Mouse (Mus musculus) heart, embryonic 12.5 days (tissue): ENCODE data around the gene Tcf7l1. TPM values are rescaled to one million over a fixed set of nuclear protein-coding genes. Genes with fewer than 3 reads are reported as not detected.
A peak's percentile ranks its signal among the peaks of the same experiment; 100 is the strongest.

Experiments used
- ATAC-seq: fragments of 200-750 bp; cut with Nextera tagmentation; 2 replicates; pipeline ENCODE4 v1.8.0; 2017; ENCODE audit warnings: moderate TSS enrichment, moderate library complexity; ENCODE audit not compliant: insufficient number of reproducible peaks, low FRiP score
- H3K27ac ChIP-seq: fragments of 300-500 bp; sonication (generic); 2 replicates; pipeline ENCODE4 v1.5.1; 2016; ENCODE audit warnings: mild to moderate bottlenecking, moderate library complexity; ENCODE audit not compliant: poor library complexity, severe bottlenecking
- H3K27me3 ChIP-seq: fragments of 300-500 bp; sonication (generic); replicated peaks from 2 replicates; pipeline ENCODE4 v1.6.1; 2016; ENCODE audit warnings: mild to moderate bottlenecking, moderate library complexity
- H3K36me3 ChIP-seq: fragments of 300-500 bp; sonication (generic); 2 replicates; pipeline ENCODE4 v1.6.1; 2016; ENCODE audit warnings: mild to moderate bottlenecking, moderate library complexity
- H3K4me1 ChIP-seq: fragments of 300-500 bp; sonication (generic); replicated peaks from 2 replicates; pipeline ENCODE4 v1.6.1; 2016; ENCODE audit warnings: mild to moderate bottlenecking
- H3K4me2 ChIP-seq: fragments of 300-500 bp; sonication (generic); 2 replicates; pipeline ENCODE4 v1.6.1; 2016; ENCODE audit warnings: mild to moderate bottlenecking, moderate library complexity
- H3K4me3 ChIP-seq: fragments of 300-500 bp; sonication (generic); 2 replicates; pipeline ENCODE4 v1.5.1; 2016; ENCODE audit warnings: mild to moderate bottlenecking
- H3K9ac ChIP-seq: fragments of 300-500 bp; sonication (generic); 2 replicates; pipeline ENCODE4 v1.6.1; 2016; ENCODE audit warnings: mild to moderate bottlenecking, moderate library complexity
- H3K9me3 ChIP-seq: fragments of 300-500 bp; sonication (generic); replicated peaks from 2 replicates; pipeline ENCODE4 v1.6.1; 2016; ENCODE audit warnings: mild to moderate bottlenecking, moderate library complexity
- WGBS: fragments of 180-500 bp; shearing (Covaris S2); methylation state at CpG from one replicate; pipeline ENCODE4 v1.1.7; 2016; 5-methylcytosine and 5-hydroxymethylcytosine counted together
- polyA plus RNA-seq: library from polyadenylated mRNA; unstranded; fragments of >200 nt; fragmentation: Nextera tagmentation; extraction: Ambion mirVana; gene quantifications from 2 replicates; pipeline ENCODE4 v1.2.1, GENCODE M21; 2016

Tcf7l1 gene
- polyA plus RNA-seq, 1 experiment from 2014 or later = 18.5 TPM

DNA sequence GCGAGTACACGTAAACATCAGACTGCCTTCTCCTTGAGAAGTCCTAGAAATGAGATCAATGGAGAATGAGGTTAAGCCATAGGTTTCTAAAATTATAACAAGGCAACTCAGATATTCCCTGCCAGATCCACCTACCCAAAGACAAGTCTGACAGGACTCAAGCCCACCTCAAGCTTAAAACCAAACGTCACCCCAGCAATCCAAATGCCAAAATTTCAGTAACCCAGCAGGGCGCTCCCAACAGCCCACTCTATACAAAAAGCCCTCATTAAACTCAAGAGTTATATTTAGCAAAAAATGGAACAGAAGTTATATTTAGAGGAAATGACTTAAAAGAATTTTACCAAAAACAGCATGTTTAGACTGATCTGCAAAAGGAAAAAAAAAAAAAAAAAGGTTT, 5.3 kb downstream of the Tcf7l1 start:
- Histone ChIP-seq H3K9ac (no peak overlapping the region), H3K4me3 (no peak overlapping the region), H3K4me2 (no peak overlapping the region), H3K27ac (no peak overlapping the region), H3K4me1 (peaks cover 12% of the 10 kb centered on the region), H3K36me3 (peaks cover 36% of the 10 kb centered on the region), H3K9me3 (no peaks in the 10 kb centered on the region; the same call in 1 of the 2 replicates), H3K27me3 (no peaks in the 10 kb centered on the region)
- 87% methylated on average over 4 of the region's 4 CpGs for WGBS
- ATAC-seq = no peak

DNA sequence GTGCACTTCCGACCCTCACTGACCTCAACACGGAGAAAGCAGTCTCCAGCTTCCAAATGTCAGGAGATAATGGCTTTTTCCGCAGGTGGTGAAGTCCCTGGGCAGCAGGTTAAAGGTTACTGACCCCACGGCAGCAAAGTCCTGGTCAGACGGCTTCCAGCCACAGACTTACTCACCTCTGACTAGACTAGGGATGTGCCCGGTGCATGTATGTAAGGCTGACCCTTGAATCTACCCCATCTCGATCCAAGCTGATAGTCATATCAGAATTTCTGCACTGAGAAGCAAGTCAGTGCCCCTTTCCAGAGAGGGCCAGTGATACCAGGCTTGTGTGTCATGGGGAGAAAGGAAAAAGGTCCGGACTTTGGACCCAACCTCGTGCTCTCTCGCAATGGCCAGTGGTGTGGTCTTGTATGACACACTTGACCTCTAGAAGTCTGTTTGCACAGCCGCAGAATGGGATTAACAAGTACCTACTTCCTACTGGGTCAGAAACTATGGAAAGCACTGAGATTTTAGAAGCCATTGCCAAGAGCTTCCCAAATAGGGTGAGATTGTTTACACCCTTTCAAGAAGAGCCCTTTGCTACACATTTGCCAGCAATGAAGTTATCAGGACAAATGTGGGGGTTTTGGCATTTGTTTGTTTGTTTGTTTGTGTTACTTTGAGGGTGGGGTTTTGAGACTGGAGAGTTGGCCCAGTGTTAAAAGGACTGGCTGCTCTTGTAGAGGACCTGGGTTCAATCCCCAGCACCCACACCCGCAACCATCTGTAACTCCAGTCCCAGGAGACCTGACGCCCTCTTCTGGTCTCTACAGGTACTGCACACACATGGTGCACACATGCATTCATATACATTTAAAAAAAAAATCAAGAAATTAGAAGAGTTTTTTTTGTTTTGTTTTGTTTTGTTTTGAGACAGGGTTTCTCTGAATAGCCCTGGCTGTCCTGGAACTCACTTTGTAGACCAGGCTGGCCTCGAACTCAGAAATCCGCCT, 10.0 kb downstream of the Tcf7l1 start:
- H3K9me3 ChIP-seq = no peaks in the 10 kb centered on the region; the same call in 1 of the 2 replicates
- H3K4me2 ChIP-seq = no peak overlapping the region
- WGBS = 85% methylated on average over 15 of the region's 15 CpGs
- H3K4me1 ChIP-seq = peaks cover 19% of the 10 kb centered on the region
- no peak for ATAC-seq
- peaks cover 35% of the 10 kb centered on the region for H3K36me3 ChIP-seq
- no peak overlapping the region for H3K9ac ChIP-seq
- H3K4me3 ChIP-seq = no peak overlapping the region
- no peak overlapping the region for H3K27ac ChIP-seq
- no peaks in the 10 kb centered on the region for H3K27me3 ChIP-seq

GRCm38 (mm10) chr6:72777212-72777611, 11.8 kb downstream of the Tcf7l1 start:
- no peak overlapping the region for H3K4me3 ChIP-seq
- H3K4me1 ChIP-seq = peaks cover 22% of the 10 kb centered on the region
- no peak for ATAC-seq
- no peaks in the 10 kb centered on the region; the same call in 1 of the 2 replicates for H3K9me3 ChIP-seq
- no peak overlapping the region for H3K9ac ChIP-seq
- no peaks in the 10 kb centered on the region for H3K27me3 ChIP-seq
- no peak overlapping the region for H3K4me2 ChIP-seq
- H3K36me3 ChIP-seq = peaks cover 36% of the 10 kb centered on the region
- WGBS = 88% methylated on average over 4 of the region's 4 CpGs
- H3K27ac ChIP-seq = no peak overlapping the region

DNA sequence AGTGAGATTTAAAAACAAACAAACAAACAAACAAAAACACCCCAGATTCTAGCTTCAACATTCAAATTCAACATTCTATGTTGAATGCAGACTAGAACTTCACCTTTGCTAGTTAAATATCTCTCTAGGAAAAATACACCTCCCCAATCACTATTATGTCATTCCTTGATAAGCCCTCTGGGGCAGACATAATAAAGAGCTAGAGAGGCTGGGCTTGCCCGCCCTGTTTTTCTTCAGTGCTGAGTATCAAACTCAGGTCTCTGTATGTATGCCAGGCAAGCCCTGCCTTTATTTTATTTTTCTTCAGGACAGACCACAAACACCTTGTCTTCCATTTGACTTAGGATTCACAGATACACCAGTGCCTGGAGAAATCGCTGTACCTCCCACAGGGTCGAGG, 14.8 kb downstream of the Tcf7l1 start:
- 39% methylated on average over 3 of the region's 3 CpGs for WGBS
- H3K4me2 ChIP-seq = no peak overlapping the region
- no peak overlapping the region for H3K9ac ChIP-seq
- no peak overlapping the region for H3K4me3 ChIP-seq
- H3K27me3 ChIP-seq = no peaks in the 10 kb centered on the region
- H3K9me3 ChIP-seq = no peaks in the 10 kb centered on the region; the same call in 1 of the 2 replicates
- ATAC-seq = no peak
- H3K27ac ChIP-seq = no peak overlapping the region
- peaks cover 29% of the 10 kb centered on the region for H3K36me3 ChIP-seq
- peaks cover 29% of the 10 kb centered on the region for H3K4me1 ChIP-seq

GRCm38 (mm10) chr6:72769915-72770776, 18.9 kb downstream of the Tcf7l1 start:
- Histone ChIP-seq H3K4me2 (no peak overlapping the region), H3K4me1 (peaks cover 54% of the 10 kb centered on the region), H3K9me3 (no peaks in the 10 kb centered on the region; the same call in 1 of the 2 replicates), H3K27me3 (no peaks in the 10 kb centered on the region), H3K27ac (no peak overlapping the region), H3K9ac (no peak overlapping the region), H3K36me3 (peaks cover 17% of the 10 kb centered on the region), H3K4me3 (no peak overlapping the region)
- no peak for ATAC-seq
- 80% methylated on average over 14 of the region's 14 CpGs for WGBS

DNA sequence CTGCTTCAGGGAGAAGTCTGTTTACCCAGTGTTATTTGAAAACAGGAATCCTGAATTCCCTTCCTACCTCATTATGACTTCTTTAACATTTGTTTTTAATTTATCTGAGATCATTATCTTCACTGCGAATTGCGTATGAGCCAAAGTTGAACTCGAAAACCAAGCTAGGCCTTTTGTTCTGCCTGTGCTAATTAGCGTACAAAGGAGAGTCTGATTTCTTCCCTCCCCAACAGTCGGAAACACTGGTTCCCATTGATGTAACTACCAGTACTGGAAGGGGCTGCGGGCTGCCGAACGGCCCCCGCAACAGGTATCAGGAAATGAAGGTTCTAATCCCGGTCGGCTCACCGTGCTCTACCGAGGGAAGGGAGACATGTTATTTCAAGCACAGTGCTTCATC, 19.7 kb downstream of the Tcf7l1 start:
- Histone ChIP-seq H3K4me3 (no peak overlapping the region), H3K4me1 (peaks cover 48% of the 10 kb centered on the region), H3K36me3 (peaks cover 21% of the 10 kb centered on the region), H3K27ac (peak overlapping the region; percentile 28; the same call in 1 of the 2 replicates), H3K4me2 (no peak overlapping the region), H3K9me3 (no peaks in the 10 kb centered on the region; the same call in 1 of the 2 replicates), H3K9ac (no peak overlapping the region), H3K27me3 (no peaks in the 10 kb centered on the region)
- ATAC-seq = no peak
- WGBS = 77% methylated on average over 13 of the region's 13 CpGs

GRCm38 (mm10) chr6:72768804-72769203, 20.2 kb downstream of the Tcf7l1 start:
- ATAC-seq = no peak
- peaks cover 21% of the 10 kb centered on the region for H3K36me3 ChIP-seq
- peak overlapping the region; percentile 47; the same call in 1 of the 2 replicates for H3K27ac ChIP-seq
- peaks cover 47% of the 10 kb centered on the region for H3K4me1 ChIP-seq
- H3K4me2 ChIP-seq = no peak overlapping the region
- WGBS = 78% methylated on average over 9 of the region's 9 CpGs
- H3K4me3 ChIP-seq = no peak overlapping the region
- no peak overlapping the region for H3K9ac ChIP-seq
- no peaks in the 10 kb centered on the region; the same call in 1 of the 2 replicates for H3K9me3 ChIP-seq
- no peaks in the 10 kb centered on the region for H3K27me3 ChIP-seq

DNA sequence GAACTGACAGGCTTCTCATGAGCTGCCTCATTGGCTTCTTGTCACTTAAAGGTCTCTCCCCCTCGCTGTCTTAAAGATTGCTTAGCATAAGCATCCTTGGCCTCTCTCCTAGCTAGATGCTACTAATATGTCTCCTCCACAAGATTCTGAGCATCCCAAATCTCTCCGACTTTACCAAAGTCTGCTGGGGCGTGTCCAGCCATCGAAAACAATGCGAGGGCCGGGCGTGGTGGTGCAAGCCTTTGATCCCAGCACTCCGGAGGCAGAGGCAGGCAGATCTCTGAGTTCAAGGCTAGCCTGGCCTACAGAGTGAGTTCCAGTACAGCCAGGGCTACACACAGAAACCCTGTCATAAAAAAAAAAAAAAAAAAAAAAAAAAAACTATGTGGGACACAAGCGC, 21.0 kb downstream of the Tcf7l1 start:
- 94% methylated on average over 9 of the region's 9 CpGs for WGBS
- H3K4me3 ChIP-seq = no peak overlapping the region
- no peaks in the 10 kb centered on the region; the same call in 1 of the 2 replicates for H3K9me3 ChIP-seq
- no peak overlapping the region for H3K27ac ChIP-seq
- no peak for ATAC-seq
- no peak overlapping the region for H3K9ac ChIP-seq
- H3K27me3 ChIP-seq = no peaks in the 10 kb centered on the region
- H3K36me3 ChIP-seq = peaks cover 21% of the 10 kb centered on the region
- peaks cover 45% of the 10 kb centered on the region for H3K4me1 ChIP-seq
- H3K4me2 ChIP-seq = no peak overlapping the region

DNA sequence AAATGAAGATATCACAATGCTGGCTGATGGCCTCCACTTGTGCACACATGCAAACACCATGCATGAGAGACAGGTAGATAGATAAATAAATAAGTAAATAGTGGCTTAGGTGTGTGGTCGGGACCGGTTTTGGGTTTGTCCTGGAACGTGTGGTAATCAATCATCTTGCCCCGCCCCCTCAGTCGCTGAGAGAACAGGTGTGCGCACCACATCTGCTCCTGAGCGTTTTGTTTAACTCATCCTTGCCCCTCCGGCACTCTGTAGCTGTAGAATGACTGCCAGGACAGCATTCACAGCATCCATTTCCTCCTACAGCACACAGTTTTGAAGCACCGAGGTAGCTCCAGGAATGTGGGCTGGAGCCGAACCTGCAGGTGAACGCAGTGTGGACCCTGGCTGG, 25.4 kb downstream of the Tcf7l1 start:
- WGBS = 70% methylated on average over 11 of the region's 11 CpGs

GRCm38 (mm10) chr6:72761645-72762044, 27.4 kb downstream of the Tcf7l1 start:
- Histone ChIP-seq H3K4me1 (peaks cover 37% of the 10 kb centered on the region), H3K4me3 (no peak overlapping the region), H3K9ac (no peak overlapping the region), H3K36me3 (peaks cover 6% of the 10 kb centered on the region; the same call in 1 of the 2 replicates), H3K27ac (no peak overlapping the region), H3K4me2 (no peak overlapping the region), H3K27me3 (no peaks in the 10 kb centered on the region), H3K9me3 (no peaks in the 10 kb centered on the region; the same call in 1 of the 2 replicates)
- WGBS = 16% methylated on average over 7 of the region's 7 CpGs
- ATAC-seq = no peak

More for the DNA sequence above, 25.4 kb downstream of the Tcf7l1 start:
- H3K9me3 ChIP-seq = no peaks in the 10 kb centered on the region; the same call in 1 of the 2 replicates
- H3K4me3 ChIP-seq = no peak overlapping the region
- H3K36me3 ChIP-seq = peaks cover 6% of the 10 kb centered on the region; the same call in 1 of the 2 replicates
- no peak for ATAC-seq
- no peak overlapping the region for H3K4me2 ChIP-seq
- no peak overlapping the region for H3K9ac ChIP-seq
- H3K4me1 ChIP-seq = peaks cover 52% of the 10 kb centered on the region
- no peaks in the 10 kb centered on the region for H3K27me3 ChIP-seq
- H3K27ac ChIP-seq = no peak overlapping the region
